Mouse (Mus musculus) heart, embryonic 14.5 days (tissue): ENCODE results near the gene Acad10. TPM values are rescaled to one million over a fixed set of nuclear protein-coding genes. Genes with fewer than 3 reads are reported as not detected.
A peak's percentile ranks its signal among the peaks of the same experiment; 100 is the strongest.

ENCODE experiments used
- ATAC-seq: fragments of 200-750 bp; cut with Nextera tagmentation; 2 replicates; pipeline ENCODE4 v1.8.0; 2017; ENCODE audit warnings: low read depth, moderate TSS enrichment; ENCODE audit not compliant: insufficient number of reproducible peaks, insufficient read depth, low FRiP score
- H3K27ac ChIP-seq, 2 experiments: fragments of 200-500 bp in 1 of 2; fragments of 300-500 bp in 1 of 2; sonication (generic) in 1 of 2; replicated peaks in 1 of 2; 2 replicates each; pipeline ENCODE4 v1.5.1; 2012 to 2014; ENCODE audit warnings: low read depth in 2 of 2, low read length in 2 of 2, control low read depth in 1 of 2, mild to moderate bottlenecking in 1 of 2, mixed read lengths in 1 of 2; ENCODE audit not compliant: control insufficient read depth in 1 of 2, insufficient read depth in 1 of 2
- H3K27me3 ChIP-seq: fragments of 300-500 bp; sonication (generic); 2 replicates; pipeline ENCODE4 v1.6.1; 2014; ENCODE audit warnings: mild to moderate bottlenecking, low read length, control low read depth; ENCODE audit not compliant: control insufficient read depth, insufficient read depth
- H3K36me3 ChIP-seq: fragments of 300-500 bp; sonication (generic); 2 replicates; pipeline ENCODE4 v1.6.1; 2014; ENCODE audit warnings: mild to moderate bottlenecking, control low read depth, low read length, mixed read lengths; ENCODE audit not compliant: control insufficient read depth, insufficient read depth
- H3K4me1 ChIP-seq, 2 experiments: fragments of 200-500 bp in 1 of 2; fragments of 300-500 bp in 1 of 2; sonication (generic) in 1 of 2; 2 replicates each; pipeline ENCODE4 v1.6.1; 2012 to 2014; ENCODE audit warnings: low read length in 2 of 2, control low read depth in 1 of 2, mixed read lengths in 1 of 2; ENCODE audit not compliant: control insufficient read depth in 2 of 2, insufficient read depth in 2 of 2
- H3K4me2 ChIP-seq: fragments of 300-500 bp; sonication (generic); 2 replicates; pipeline ENCODE4 v1.6.1; 2014; ENCODE audit warnings: mild to moderate bottlenecking, low read length
- H3K4me3 ChIP-seq, 2 experiments: fragments of 200-500 bp in 1 of 2; fragments of 300-500 bp in 1 of 2; sonication (generic) in 1 of 2; 2 replicates each; pipeline ENCODE4 v1.5.1; 2012 to 2014; ENCODE audit warnings: low read length in 2 of 2, mild to moderate bottlenecking in 2 of 2, control low read depth in 1 of 2, low read depth in 1 of 2, moderate library complexity in 1 of 2; ENCODE audit not compliant: control insufficient read depth in 1 of 2, insufficient read depth in 1 of 2
- H3K9ac ChIP-seq: fragments of 300-500 bp; sonication (generic); 2 replicates; pipeline ENCODE4 v1.6.1; 2014; ENCODE audit warnings: mild to moderate bottlenecking, low read length
- H3K9me3 ChIP-seq: fragments of 300-500 bp; sonication (generic); 2 replicates; pipeline ENCODE4 v1.6.1; 2016; ENCODE audit warnings: low read length, control low read depth; ENCODE audit not compliant: control insufficient read depth
- WGBS: fragments of 180-500 bp; shearing (Covaris S2); extraction: QIAGEN DNeasy Blood & Tissue Kit; methylation state at CpG from one replicate; pipeline ENCODE4 v1.1.7; 2014; 5-methylcytosine and 5-hydroxymethylcytosine counted together
- polyA plus RNA-seq: library from polyadenylated mRNA; unstranded; fragments of >200 nt; fragmentation: Nextera tagmentation; extraction: Ambion mirVana; gene quantifications from 2 replicates; pipeline ENCODE4 v1.2.1, GENCODE M21; 2014

Acad10 gene
- 1.1 and 1.5 TPM in 2 replicates for polyA plus RNA-seq

DNA sequence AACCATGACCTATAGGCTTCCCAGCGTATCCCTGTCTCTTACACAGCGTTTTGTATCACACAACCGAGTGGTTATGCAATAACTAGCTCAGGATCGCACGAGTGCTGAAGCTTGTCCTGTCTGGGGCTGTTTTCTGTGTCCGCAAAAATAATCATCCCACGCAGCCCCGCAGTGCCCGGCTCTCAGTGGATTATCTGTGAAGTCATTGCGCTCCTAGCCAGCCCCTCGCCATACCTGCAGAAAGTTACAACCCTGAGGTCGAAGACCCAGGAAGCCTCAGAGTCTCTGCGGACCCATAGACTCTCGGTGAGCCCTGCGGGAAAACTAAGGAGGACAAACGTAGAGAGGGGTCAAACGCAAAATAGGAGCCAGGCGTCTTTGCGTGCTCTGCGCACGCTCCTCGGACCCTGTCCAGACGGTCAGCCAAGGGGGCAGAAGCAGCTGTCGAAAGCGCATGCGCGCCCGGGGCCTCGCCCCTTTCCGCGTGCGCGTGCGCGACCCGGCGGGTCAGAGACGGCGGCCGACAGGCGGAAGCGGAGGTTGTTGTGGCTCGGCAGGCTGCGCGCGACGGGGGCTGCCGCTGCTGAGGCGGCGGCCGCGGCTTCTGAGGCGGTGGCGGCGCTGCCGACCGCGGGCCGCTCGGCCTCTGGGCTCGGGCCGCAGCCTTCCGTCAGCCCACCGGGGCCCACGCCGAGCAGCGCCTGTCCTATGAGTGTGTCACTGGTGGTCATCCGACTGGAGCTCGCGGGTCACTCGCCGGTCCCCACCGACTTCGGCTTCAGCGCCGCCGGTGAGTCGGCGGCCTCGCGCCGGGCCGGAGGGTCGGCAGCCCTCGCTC is at the start of gene Acad10, which contains the start of gene Brap:
Gene Acad10 (minus strand): TSS at position 456 of the 838 bp plus-strand sequence.
Gene Brap (plus strand): TSS at position 505 of the 838 bp plus-strand sequence.
- Histone ChIP-seq H3K27me3 (no peaks in the 10 kb centered on the region), H3K4me2 (peak within 1 kb of the TSS; percentile 68), H3K4me3 (peak within 1 kb of the TSS; percentile 73 to 80), H3K9me3 (no peaks in the 10 kb centered on the region), H3K36me3 (peaks cover 27% of the 10 kb centered on the region), H3K27ac (peak within 1 kb of the TSS; percentile 23 to 48; a peak in 2 of 4 replicates), H3K4me1 (peaks cover 9 to 13% of the 10 kb centered on the region in 2 experiments), H3K9ac (peak within 1 kb of the TSS; percentile 80)
- peak; percentile 88 for ATAC-seq
- under 1% methylated on average over 84 of the region's 85 CpGs for WGBS

- peak overlapping the region; percentile 35 for H3K9ac ChIP-seq
- H3K9me3 ChIP-seq, result no peaks in the 10 kb centered on the region
- ATAC-seq, result no peak
- no peaks in the 10 kb centered on the region for H3K36me3 ChIP-seq
- peaks cover 12 to 18% of the 10 kb centered on the region in 2 experiments for H3K4me1 ChIP-seq
- WGBS, result 4% methylated on average over 20 of the region's 20 CpGs
- peak overlapping the region; percentile 18 to 30 for H3K4me3 ChIP-seq
- peak overlapping the region; percentile 65 for H3K4me2 ChIP-seq
- H3K27ac ChIP-seq, result peak overlapping the region in 1 of 2 experiments; percentile 4; a peak in 1 of 4 replicates
- no peaks in the 10 kb centered on the region for H3K27me3 ChIP-seq
These were observed 44.4 kb upstream of the Acad10 start for GRCm38 (mm10) chr5:121704512-121705248.

DNA sequence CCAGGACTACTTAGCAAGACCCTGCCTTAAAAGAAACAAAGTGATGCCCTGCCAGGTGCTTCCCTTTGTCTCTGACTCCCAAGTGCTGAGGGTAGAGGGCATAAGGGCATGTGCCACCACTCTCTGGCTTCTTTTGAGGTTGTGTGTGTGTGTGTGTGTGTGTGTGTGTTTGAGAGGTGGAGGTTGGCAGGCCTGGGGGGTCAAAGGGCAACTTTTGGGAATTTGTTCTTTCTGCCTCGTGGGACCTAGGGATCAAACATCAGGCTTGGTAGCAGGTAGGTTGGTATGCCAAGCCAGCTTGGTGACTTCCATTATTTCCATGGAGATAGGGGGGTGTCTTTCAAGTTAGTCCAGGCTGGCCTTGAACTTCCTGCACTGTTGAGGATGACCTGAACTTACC is 43.0 kb upstream of the Acad10 start:
- H3K9ac ChIP-seq, result no peak overlapping the region
- H3K27ac ChIP-seq, result no peak overlapping the region
- H3K4me1 ChIP-seq, result peaks cover 12 to 18% of the 10 kb centered on the region in 2 experiments
- no peak for ATAC-seq
- WGBS, result 77% methylated on average over 1 of the region's 1 CpGs
- H3K36me3 ChIP-seq, result no peaks in the 10 kb centered on the region
- no peaks in the 10 kb centered on the region for H3K27me3 ChIP-seq
- H3K4me2 ChIP-seq, result no peak overlapping the region
- no peaks in the 10 kb centered on the region for H3K9me3 ChIP-seq
- H3K4me3 ChIP-seq, result no peak overlapping the region

DNA sequence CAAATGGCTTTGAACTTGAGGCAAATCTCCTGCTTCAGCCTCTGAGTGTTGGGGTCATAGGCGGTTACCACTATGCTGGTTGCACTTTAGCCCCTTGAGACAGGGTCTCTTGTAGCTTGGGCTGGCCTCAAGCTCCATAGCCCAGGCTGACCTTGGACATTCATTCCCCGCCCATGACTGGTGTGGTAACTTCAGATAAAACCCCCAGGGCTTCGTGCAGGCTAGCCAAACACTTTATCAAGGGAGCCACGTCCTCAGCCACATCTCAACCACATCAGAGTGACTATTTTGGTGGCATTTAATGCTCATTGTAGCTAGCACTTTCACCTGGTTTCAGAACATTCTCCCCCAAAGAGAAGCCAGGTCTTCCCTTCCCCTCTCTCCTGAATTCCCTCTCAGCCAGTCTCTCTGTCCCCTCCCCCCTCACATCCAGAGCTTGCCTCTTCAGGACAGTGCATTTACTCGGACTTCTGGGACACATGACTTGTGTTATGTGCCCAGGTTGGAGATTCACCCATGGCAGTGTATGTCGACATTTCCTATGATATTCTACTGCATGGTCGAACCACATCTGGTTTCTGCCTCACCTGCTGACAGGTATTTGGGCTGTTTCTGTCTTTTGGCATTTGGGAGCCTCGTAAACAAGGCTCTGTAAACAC is 40.9 kb upstream of the Acad10 start:
- no peak overlapping the region for H3K27ac ChIP-seq

DNA sequence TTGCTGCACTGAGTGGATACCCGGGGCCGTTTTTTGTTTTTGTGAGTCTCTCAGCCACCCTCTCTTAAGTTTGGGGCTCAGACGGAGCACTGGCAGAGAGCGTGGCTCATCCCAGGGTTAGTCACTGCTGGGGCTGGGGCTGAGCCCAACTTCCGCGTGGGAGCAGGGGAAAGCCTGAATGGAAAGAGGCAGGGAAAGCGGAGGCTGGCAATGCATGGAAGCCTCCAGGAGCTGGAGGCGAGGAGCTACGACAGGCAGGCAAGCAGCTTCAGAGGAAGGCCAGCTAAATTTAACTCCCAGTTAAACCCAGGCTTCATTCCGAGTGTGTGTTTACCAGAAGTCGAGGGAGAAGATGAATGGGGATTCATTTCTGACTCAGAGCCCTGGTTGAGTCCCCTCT is 40.2 kb upstream of the Acad10 start:
- H3K9ac ChIP-seq, result peak overlapping the region; percentile 71
- no peak for ATAC-seq
- H3K27me3 ChIP-seq, result no peaks in the 10 kb centered on the region
- H3K27ac ChIP-seq, result peak overlapping the region; percentile 81 to 90
- no peaks in the 10 kb centered on the region for H3K36me3 ChIP-seq
- peak overlapping the region; percentile 66 for H3K4me2 ChIP-seq
- peak overlapping the region; percentile 24 to 40 for H3K4me3 ChIP-seq
- H3K4me1 ChIP-seq, result peaks cover 12 to 18% of the 10 kb centered on the region in 2 experiments
- WGBS, result 10% methylated on average over 11 of the region's 11 CpGs
- H3K9me3 ChIP-seq, result no peaks in the 10 kb centered on the region

More for the DNA sequence above, 40.9 kb upstream of the Acad10 start:
- Histone ChIP-seq H3K4me3 (no peak overlapping the region), H3K4me1 (peaks cover 12 to 18% of the 10 kb centered on the region in 2 experiments), H3K9ac (no peak overlapping the region), H3K27me3 (no peaks in the 10 kb centered on the region), H3K4me2 (peak overlapping the region; percentile 66), H3K9me3 (no peaks in the 10 kb centered on the region), H3K36me3 (no peaks in the 10 kb centered on the region)
- WGBS, result 40% methylated on average over 8 of the region's 8 CpGs
- no peak for ATAC-seq

- ATAC-seq, result no peak
- H3K36me3 ChIP-seq, result no peaks in the 10 kb centered on the region
- H3K27me3 ChIP-seq, result no peaks in the 10 kb centered on the region
- H3K4me2 ChIP-seq, result peak overlapping the region; percentile 66
- WGBS, result 43% methylated on average over 5 of the region's 5 CpGs
- H3K9ac ChIP-seq, result peak overlapping the region; percentile 71
- H3K4me3 ChIP-seq, result no peak overlapping the region; a peak in 1 of 4 replicates
- H3K9me3 ChIP-seq, result no peaks in the 10 kb centered on the region
- H3K27ac ChIP-seq, result peak overlapping the region; percentile 81 to 90; a peak in 2 of 4 replicates
- H3K4me1 ChIP-seq, result peaks cover 10 to 18% of the 10 kb centered on the region in 2 experiments
These were observed 39.6 kb upstream of the Acad10 start for GRCm38 (mm10) chr5:121699891-121700290.

GRCm38 (mm10) chr5:121696761-121697160 is 36.4 kb upstream of the Acad10 start:
- Histone ChIP-seq H3K9ac (no peak overlapping the region), H3K4me1 (peaks cover 9 to 15% of the 10 kb centered on the region in 2 experiments), H3K9me3 (no peaks in the 10 kb centered on the region), H3K4me2 (no peak overlapping the region), H3K36me3 (no peaks in the 10 kb centered on the region), H3K4me3 (no peak overlapping the region), H3K27ac (no peak overlapping the region), H3K27me3 (no peaks in the 10 kb centered on the region)
- 51% methylated on average over 6 of the region's 6 CpGs for WGBS
- no peak for ATAC-seq
